Mouse (Mus musculus): ENCODE measurements at regions not wholly inside any gene's neighbourhood (a gene's known extent, or its start where the extent isn't known, plus 50 kb on each side); places are given as distances from the start of the nearest gene placed in this dataset.

GRCm38 (mm10) chr15:62693671-62694070 is 1151.3 kb downstream of the Gsdmc2 start:
- 93% methylated on average over 9 of the region's 10 CpGs for WGBS
- Histone ChIP-seq H3K36me3 (ENCODE audit: control insufficient read depth, insufficient read depth, low read length) (no peaks in the 10 kb centered on the region), H3K27ac (replicated peaks; ENCODE audit: insufficient read depth, low read depth, low read length) (no peak overlapping the region), H3K27me3 (ENCODE audit: control insufficient read depth, insufficient read depth, low read length) (no peaks in the 10 kb centered on the region), H3K4me3 (ENCODE audit: insufficient read depth, low read depth, low read length) (no peak overlapping the region), H3K4me1 (ENCODE audit: control insufficient read depth, insufficient read depth, low read length) (no peaks in the 10 kb centered on the region; the same call in 1 of the 2 replicates), H3K79me2 (ENCODE audit: control insufficient read depth, insufficient read depth, low read length) (no peaks in the 10 kb centered on the region), H3K9ac (ENCODE audit: low read depth, low read length) (no peak overlapping the region)
- TF ChIP-seq CTCF (IDR thresholded peaks at IDR 0.05; ENCODE audit: low read depth, low read length) (no peak), POLR2A (IDR thresholded peaks at IDR 0.05; ENCODE audit: extremely low read depth, insufficient read depth, low read length) (no peak)
- no peak for DNase-seq (ENCODE audit: extremely low read depth, low read depth, low spot score)

DNA sequence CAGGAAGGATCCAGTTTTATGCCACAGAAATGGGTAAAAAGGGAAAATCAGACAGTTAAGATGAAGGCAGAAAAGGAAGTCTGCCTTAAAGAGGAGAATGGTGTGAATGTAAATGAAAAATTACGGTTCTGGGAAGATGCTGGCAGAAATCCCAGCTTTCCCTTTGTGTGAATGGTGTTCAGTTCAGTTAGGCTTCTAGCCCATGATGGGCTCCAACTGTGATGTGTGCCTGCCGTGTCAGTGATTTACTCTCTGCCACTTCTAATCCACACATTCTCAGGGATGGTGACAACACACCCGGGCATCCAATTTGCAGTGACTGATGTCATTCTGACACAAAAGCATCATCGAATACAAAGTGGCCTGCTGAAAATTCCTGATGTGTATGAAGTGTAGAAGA is 1171.6 kb downstream of the Gsdmc2 start:
- no peaks in the 10 kb centered on the region for H3K36me3 ChIP-seq (ENCODE audit: control insufficient read depth, insufficient read depth, low read length)
- 87% methylated on average over 4 of the region's 4 CpGs for WGBS
- no peak overlapping the region for H3K27ac ChIP-seq (replicated peaks; ENCODE audit: insufficient read depth, low read depth, low read length)
- no peak overlapping the region for H3K9ac ChIP-seq (ENCODE audit: low read depth, low read length)
- no peaks in the 10 kb centered on the region for H3K79me2 ChIP-seq (ENCODE audit: control insufficient read depth, insufficient read depth, low read length)
- DNase-seq (ENCODE audit: extremely low read depth, low read depth, low spot score), result no peak
- TF ChIP-seq CTCF (IDR thresholded peaks at IDR 0.05; ENCODE audit: low read depth, low read length), result no peak
- no peak for TF ChIP-seq POLR2A (IDR thresholded peaks at IDR 0.05; ENCODE audit: extremely low read depth, insufficient read depth, low read length)
- H3K27me3 ChIP-seq (ENCODE audit: control insufficient read depth, insufficient read depth, low read length), result no peaks in the 10 kb centered on the region
- H3K4me3 ChIP-seq (ENCODE audit: insufficient read depth, low read depth, low read length), result no peak overlapping the region
- H3K4me1 ChIP-seq (ENCODE audit: control insufficient read depth, insufficient read depth, low read length), result no peaks in the 10 kb centered on the region

DNA sequence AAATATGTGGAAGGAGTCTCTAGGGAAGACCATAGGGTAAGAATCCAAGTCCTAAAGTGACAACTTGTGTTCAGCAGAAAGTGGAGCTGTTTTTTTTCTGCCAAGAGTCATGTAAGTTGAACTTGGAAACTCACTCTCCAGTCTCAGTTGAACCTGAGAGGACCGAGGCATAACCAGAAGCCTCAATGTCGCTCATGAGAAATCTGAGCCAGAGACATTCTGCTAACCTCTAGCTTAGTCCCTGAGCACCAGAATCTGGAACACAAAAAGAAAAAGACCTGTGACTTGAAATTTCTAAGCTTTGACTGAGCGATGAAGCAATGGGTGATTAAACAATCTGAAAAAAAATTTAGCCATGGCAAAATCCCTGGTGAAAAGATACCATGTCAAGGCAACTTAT is 1175.0 kb downstream of the Gsdmc2 start:
- DNase-seq (ENCODE audit: extremely low read depth, low read depth, low spot score), result no peak

GRCm38 (mm10) chr15:62659096-62659495 is 1185.9 kb downstream of the Gsdmc2 start:
- Histone ChIP-seq H3K36me3 (ENCODE audit: control insufficient read depth, insufficient read depth, low read length) (no peaks in the 10 kb centered on the region), H3K9ac (ENCODE audit: low read depth, low read length) (no peak overlapping the region), H3K4me1 (ENCODE audit: control insufficient read depth, insufficient read depth, low read length) (peaks cover 2% of the 10 kb centered on the region), H3K27me3 (ENCODE audit: control insufficient read depth, insufficient read depth, low read length) (no peaks in the 10 kb centered on the region), H3K79me2 (ENCODE audit: control insufficient read depth, insufficient read depth, low read length) (no peaks in the 10 kb centered on the region), H3K27ac (replicated peaks; ENCODE audit: insufficient read depth, low read depth, low read length) (no peak overlapping the region), H3K4me3 (ENCODE audit: insufficient read depth, low read depth, low read length) (no peak overlapping the region)
- DNase-seq (ENCODE audit: extremely low read depth, low read depth, low spot score), result no peak
- WGBS, result 84% methylated on average over 4 of the region's 4 CpGs
- TF ChIP-seq CTCF (IDR thresholded peaks at IDR 0.05; ENCODE audit: low read depth, low read length), result no peak
- no peak for TF ChIP-seq POLR2A (IDR thresholded peaks at IDR 0.05; ENCODE audit: extremely low read depth, insufficient read depth, low read length)

More for the DNA sequence above, 1175.0 kb downstream of the Gsdmc2 start:
- Histone ChIP-seq H3K79me2 (ENCODE audit: control insufficient read depth, insufficient read depth, low read length) (no peaks in the 10 kb centered on the region), H3K36me3 (ENCODE audit: control insufficient read depth, insufficient read depth, low read length) (no peaks in the 10 kb centered on the region), H3K27ac (replicated peaks; ENCODE audit: insufficient read depth, low read depth, low read length) (no peak overlapping the region), H3K4me1 (ENCODE audit: control insufficient read depth, insufficient read depth, low read length) (no peaks in the 10 kb centered on the region), H3K9ac (ENCODE audit: low read depth, low read length) (no peak overlapping the region), H3K4me3 (ENCODE audit: insufficient read depth, low read depth, low read length) (no peak overlapping the region), H3K27me3 (ENCODE audit: control insufficient read depth, insufficient read depth, low read length) (no peaks in the 10 kb centered on the region)
- TF ChIP-seq POLR2A (IDR thresholded peaks at IDR 0.05; ENCODE audit: extremely low read depth, insufficient read depth, low read length) (no peak), CTCF (IDR thresholded peaks at IDR 0.05; ENCODE audit: low read depth, low read length) (no peak)
- 96% methylated on average over 3 of the region's 3 CpGs for WGBS

GRCm38 (mm10) chr15:62658695-62659094 is 1186.3 kb downstream of the Gsdmc2 start:
- H3K27me3 ChIP-seq (ENCODE audit: control insufficient read depth, insufficient read depth, low read length), result no peaks in the 10 kb centered on the region
- H3K27ac ChIP-seq (replicated peaks; ENCODE audit: insufficient read depth, low read depth, low read length), result no peak overlapping the region
- TF ChIP-seq CTCF (IDR thresholded peaks at IDR 0.05; ENCODE audit: low read depth, low read length) (no peak), POLR2A (IDR thresholded peaks at IDR 0.05; ENCODE audit: extremely low read depth, insufficient read depth, low read length) (no peak)
- H3K4me3 ChIP-seq (ENCODE audit: insufficient read depth, low read depth, low read length), result no peak overlapping the region
- 100% methylated on average over 1 of the region's 1 CpGs for WGBS
- H3K9ac ChIP-seq (ENCODE audit: low read depth, low read length), result no peak overlapping the region
- H3K79me2 ChIP-seq (ENCODE audit: control insufficient read depth, insufficient read depth, low read length), result no peaks in the 10 kb centered on the region
- H3K4me1 ChIP-seq (ENCODE audit: control insufficient read depth, insufficient read depth, low read length), result peaks cover 2% of the 10 kb centered on the region
- DNase-seq (ENCODE audit: extremely low read depth, low read depth, low spot score), result no peak
- H3K36me3 ChIP-seq (ENCODE audit: control insufficient read depth, insufficient read depth, low read length), result no peaks in the 10 kb centered on the region

GRCm38 (mm10) chr15:62646476-62647168 is 1198.4 kb downstream of the Gsdmc2 start:
- Histone ChIP-seq H3K27ac (replicated peaks; ENCODE audit: insufficient read depth, low read depth, low read length) (no peak overlapping the region), H3K9ac (ENCODE audit: low read depth, low read length) (no peak overlapping the region), H3K4me1 (ENCODE audit: control insufficient read depth, insufficient read depth, low read length) (peaks cover 5% of the 10 kb centered on the region; the same call in 1 of the 2 replicates), H3K27me3 (ENCODE audit: control insufficient read depth, insufficient read depth, low read length) (no peaks in the 10 kb centered on the region), H3K36me3 (ENCODE audit: control insufficient read depth, insufficient read depth, low read length) (no peaks in the 10 kb centered on the region), H3K4me3 (ENCODE audit: insufficient read depth, low read depth, low read length) (no peak overlapping the region), H3K79me2 (ENCODE audit: control insufficient read depth, insufficient read depth, low read length) (no peaks in the 10 kb centered on the region)
- TF ChIP-seq CTCF (IDR thresholded peaks at IDR 0.05; ENCODE audit: low read depth, low read length) (no peak), POLR2A (IDR thresholded peaks at IDR 0.05; ENCODE audit: extremely low read depth, insufficient read depth, low read length) (no peak)
- DNase-seq (ENCODE audit: extremely low read depth, low read depth, low spot score), result peak; percentile 47
- 40% methylated on average over 6 of the region's 6 CpGs for WGBS
